Mouse (Mus musculus) liver, postnatal 0 days (tissue): ENCODE measurements around the gene Tmem91.

Source experiments
- CTCF ChIP-seq: sonication (generic); IDR thresholded peaks from 2 replicates; pipeline ENCODE4 v1.5.1; 2016; ENCODE audit warnings: antibody characterized with exemption, low read depth
- EP300 ChIP-seq: IDR thresholded peaks from 2 replicates; pipeline ENCODE4 v1.6.1; 2016; ENCODE audit warnings: antibody characterized with exemption, low read depth, mild to moderate bottlenecking

DNA sequence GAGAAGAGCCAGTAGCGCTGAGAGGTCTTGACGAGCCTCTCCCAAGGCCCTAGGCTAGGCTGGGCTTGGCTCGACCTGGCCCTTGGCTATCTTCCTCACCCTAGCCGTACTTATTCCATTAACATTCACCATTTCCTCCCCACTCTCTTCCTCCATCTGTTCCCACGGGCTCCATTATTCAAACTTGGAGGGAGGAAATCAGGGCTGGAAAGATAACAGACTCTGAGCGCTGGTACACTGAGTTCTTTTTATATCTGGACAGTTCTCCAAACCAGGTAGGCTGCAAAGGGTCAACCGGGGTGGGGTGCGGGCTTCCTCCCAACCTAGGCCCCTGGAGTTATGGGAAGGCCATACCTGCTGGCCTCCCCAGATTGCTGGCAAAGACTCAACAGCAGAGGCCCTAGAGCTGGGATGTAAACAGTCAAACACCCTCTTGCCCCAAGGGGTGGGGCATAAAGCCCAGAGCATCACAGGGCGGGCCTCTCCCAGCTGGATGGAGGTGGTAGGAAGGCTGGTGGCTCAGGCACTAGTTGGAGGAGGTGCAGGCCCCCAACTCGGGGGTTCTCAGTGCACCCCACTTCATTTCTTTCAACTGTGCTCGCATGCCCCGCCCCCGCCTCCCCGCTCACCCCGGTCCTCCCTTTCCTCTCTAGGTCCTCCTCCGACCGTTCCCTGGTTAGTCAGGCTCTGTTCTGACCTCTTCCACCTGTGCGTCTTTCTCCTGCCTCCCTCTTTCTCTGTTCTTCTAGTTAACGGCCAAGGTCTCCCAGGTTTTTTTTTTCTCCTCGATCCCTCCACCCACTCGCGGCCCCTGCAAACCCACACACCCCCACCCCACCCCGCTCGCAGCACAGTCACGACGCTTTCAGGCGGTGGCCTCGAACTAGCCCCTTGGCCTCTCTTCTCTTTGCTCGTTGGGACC, 48.2 kb downstream of the Tmem91 start, which contains the start of gene B3gnt8:
- no peak for TF ChIP-seq CTCF
- TF ChIP-seq EP300 = no peak
